Mouse (Mus musculus): Measurements from ENCODE around the gene Dyrk1a. TPM values are rescaled to one million over a fixed set of nuclear protein-coding genes. Genes with fewer than 3 reads are reported as not detected.

The Dyrk1a gene
- polyA plus RNA-seq, 1 experiment from 2014 or later: 10.0 TPM

- Histone ChIP-seq H3K4me1 (peaks cover 4% of the 10 kb centered on the region; the same call in 1 of the 2 replicates), H3K4me3 (no peak overlapping the region), H3K36me3 (no peaks in the 10 kb centered on the region), H3K9ac (replicated peaks) (no peak overlapping the region), H3K27me3 (0 out of 2 replicates have a peak, but pooled peaks cover 6% of the 10 kb centered on the region), H3K9me3 (no peaks in the 10 kb centered on the region), H3K4me2 (replicated peaks) (no peak overlapping the region), H3K27ac (replicated peaks) (no peak overlapping the region)
- ATAC-seq (ENCODE audit: low FRiP score, low read depth): no peak
- WGBS: 69% methylated on average over 8 of the region's 8 CpGs
Measured at GRCm38 (mm10) chr16:94566124-94566523, 3.7 kb upstream of the Dyrk1a start.

GRCm38 (mm10) chr16:94566834-94567585, 2.8 kb upstream of the Dyrk1a start:
- Histone ChIP-seq H3K9me3 (no peaks in the 10 kb centered on the region), H3K27me3 (0 out of 2 replicates have a peak, but pooled peaks cover 6% of the 10 kb centered on the region), H3K36me3 (no peaks in the 10 kb centered on the region), H3K4me2 (replicated peaks) (no peak overlapping the region), H3K4me1 (peaks cover 10% of the 10 kb centered on the region), H3K9ac (replicated peaks) (no peak overlapping the region), H3K4me3 (no peak overlapping the region), H3K27ac (replicated peaks) (no peak overlapping the region)
- WGBS: 87% methylated on average over 11 of the region's 11 CpGs
- ATAC-seq (ENCODE audit: low FRiP score, low read depth): no peak

DNA sequence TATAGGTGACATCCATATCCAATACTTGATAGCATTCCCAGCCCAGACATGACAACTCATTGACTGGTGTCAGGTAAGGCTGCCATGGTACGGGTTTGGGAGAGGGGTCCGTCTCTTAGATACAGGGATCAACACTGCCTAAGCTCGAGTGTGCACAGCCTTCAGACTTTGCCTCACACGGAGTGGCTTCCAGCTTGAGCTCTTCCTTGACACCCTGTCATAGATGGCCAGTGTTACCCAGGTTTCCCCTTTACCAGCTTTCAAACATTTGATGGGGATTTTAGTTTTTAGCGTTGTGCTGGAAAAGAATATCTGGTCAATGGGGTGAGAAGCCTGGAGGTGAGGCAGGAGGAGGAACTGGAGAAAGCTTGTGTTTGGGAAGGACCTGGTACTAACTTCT, 2.1 kb upstream of the Dyrk1a start:
- no peak overlapping the region for H3K27ac ChIP-seq (replicated peaks)
- H3K27me3 ChIP-seq: 0 out of 2 replicates have a peak, but pooled peaks cover 6% of the 10 kb centered on the region
- no peak overlapping the region for H3K4me3 ChIP-seq
- H3K9ac ChIP-seq (replicated peaks): no peak overlapping the region
- peaks cover 16% of the 10 kb centered on the region for H3K4me1 ChIP-seq
- no peaks in the 10 kb centered on the region for H3K36me3 ChIP-seq
- H3K9me3 ChIP-seq: no peaks in the 10 kb centered on the region
- H3K4me2 ChIP-seq (replicated peaks): peak overlapping the region; percentile 57; the same call in 1 of the 2 replicates
- WGBS: 63% methylated on average over 5 of the region's 5 CpGs
- ATAC-seq (ENCODE audit: low FRiP score, low read depth): no peak

DNA sequence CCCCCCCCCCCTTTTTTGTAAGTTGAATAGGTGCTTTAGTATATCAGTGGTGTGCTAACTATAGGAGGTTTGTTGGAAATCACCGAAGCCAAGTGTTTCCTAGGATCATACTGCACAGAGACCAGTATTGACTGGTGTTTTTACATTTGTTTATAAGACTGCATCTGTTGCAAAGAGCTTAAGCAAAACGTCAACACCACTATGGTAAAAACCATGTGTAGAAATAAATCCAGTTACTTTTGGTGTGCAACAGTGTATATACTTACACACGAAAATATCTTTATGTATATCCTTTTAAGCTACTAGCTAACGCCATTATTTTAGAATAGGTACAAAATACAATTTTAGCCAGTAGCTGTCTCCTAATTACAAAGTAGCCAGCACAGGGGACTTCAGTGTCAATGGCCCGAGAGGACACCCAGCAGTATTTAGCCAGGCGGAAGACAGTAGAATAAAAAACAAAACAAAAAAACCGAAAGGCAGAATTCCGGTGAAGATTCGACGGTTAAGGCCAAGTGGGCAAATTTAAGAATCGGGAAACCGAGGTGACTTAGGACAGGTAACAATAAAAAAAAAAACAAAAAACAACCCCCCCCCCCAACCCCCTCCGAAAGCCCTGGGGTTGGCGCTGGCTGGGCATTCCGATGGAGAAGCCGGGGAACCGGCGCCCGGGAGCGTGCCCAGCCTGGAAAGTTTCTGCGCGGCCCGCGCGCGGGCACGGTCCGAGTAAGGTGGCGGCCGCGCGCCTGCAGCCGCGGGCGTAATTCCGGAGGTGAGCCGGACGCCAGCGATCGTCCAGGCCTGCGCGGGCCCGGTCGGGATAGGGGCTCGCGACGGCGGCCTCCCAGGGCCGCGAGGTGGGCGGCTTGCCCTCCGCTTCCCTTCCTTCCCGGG, 1.2 kb upstream of the Dyrk1a start:
- ATAC-seq (ENCODE audit: low FRiP score, low read depth): peak; percentile 88
- H3K9ac ChIP-seq (replicated peaks): peak overlapping the region; percentile 54
- 0 out of 2 replicates have a peak, but pooled peaks cover 6% of the 10 kb centered on the region for H3K27me3 ChIP-seq
- peak overlapping the region; percentile 100 for H3K27ac ChIP-seq (replicated peaks)
- H3K9me3 ChIP-seq: no peaks in the 10 kb centered on the region
- no peaks in the 10 kb centered on the region for H3K36me3 ChIP-seq
- peak overlapping the region; percentile 99 for H3K4me3 ChIP-seq
- H3K4me1 ChIP-seq: peaks cover 21% of the 10 kb centered on the region
- WGBS: 2% methylated on average over 52 of the region's 53 CpGs
- peak overlapping the region; percentile 57 for H3K4me2 ChIP-seq (replicated peaks)

DNA sequence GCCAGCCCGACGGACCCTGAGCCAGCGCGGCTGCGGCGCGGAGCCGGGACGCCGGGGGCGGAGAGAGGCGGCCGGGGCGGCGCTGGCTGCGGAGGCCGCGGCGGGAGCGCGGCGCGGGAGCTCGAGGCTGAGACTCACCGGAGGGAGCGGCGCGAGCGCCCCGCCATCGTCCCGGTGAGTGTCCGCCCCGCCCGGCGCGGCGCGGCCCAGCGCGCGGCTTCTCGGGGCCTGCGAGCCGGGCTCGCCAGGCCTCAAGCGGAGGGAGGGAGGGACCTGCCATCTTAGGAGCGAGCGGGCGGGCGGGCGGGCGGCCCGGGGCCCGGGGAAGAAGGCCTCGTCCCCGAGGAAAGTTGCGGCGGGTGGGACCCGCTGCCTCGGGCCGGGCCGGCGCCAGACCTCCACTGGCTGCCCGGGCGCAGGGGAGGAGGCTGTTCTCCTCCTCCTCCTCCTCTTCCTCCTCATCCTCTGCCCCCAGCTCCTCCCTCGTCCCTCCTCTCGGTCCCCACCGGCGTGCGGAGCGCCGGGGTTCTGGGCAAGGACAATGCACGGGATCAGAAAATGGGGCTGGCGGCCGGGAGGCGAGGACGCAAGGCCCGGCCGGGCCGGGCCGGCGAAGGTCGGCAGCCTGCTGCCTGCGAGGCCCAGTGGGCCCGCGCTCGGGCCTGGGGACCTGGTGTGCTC, 691 bp downstream of the Dyrk1a start:
- H3K4me1 ChIP-seq: peaks cover 32% of the 10 kb centered on the region
- peak; percentile 6; the same call in 1 of the 2 replicates for ATAC-seq (ENCODE audit: low FRiP score, low read depth)
- 0% methylated on average over 67 of the region's 88 CpGs for WGBS
- 0 out of 2 replicates have a peak, but pooled peaks cover 6% of the 10 kb centered on the region for H3K27me3 ChIP-seq
- peak overlapping the region; percentile 100 for H3K9ac ChIP-seq (replicated peaks)
- H3K27ac ChIP-seq (replicated peaks): peak overlapping the region; percentile 100
- H3K4me3 ChIP-seq: peak overlapping the region; percentile 99
- H3K36me3 ChIP-seq: no peaks in the 10 kb centered on the region
- no peaks in the 10 kb centered on the region for H3K9me3 ChIP-seq
- peak overlapping the region; percentile 79 for H3K4me2 ChIP-seq (replicated peaks)

DNA sequence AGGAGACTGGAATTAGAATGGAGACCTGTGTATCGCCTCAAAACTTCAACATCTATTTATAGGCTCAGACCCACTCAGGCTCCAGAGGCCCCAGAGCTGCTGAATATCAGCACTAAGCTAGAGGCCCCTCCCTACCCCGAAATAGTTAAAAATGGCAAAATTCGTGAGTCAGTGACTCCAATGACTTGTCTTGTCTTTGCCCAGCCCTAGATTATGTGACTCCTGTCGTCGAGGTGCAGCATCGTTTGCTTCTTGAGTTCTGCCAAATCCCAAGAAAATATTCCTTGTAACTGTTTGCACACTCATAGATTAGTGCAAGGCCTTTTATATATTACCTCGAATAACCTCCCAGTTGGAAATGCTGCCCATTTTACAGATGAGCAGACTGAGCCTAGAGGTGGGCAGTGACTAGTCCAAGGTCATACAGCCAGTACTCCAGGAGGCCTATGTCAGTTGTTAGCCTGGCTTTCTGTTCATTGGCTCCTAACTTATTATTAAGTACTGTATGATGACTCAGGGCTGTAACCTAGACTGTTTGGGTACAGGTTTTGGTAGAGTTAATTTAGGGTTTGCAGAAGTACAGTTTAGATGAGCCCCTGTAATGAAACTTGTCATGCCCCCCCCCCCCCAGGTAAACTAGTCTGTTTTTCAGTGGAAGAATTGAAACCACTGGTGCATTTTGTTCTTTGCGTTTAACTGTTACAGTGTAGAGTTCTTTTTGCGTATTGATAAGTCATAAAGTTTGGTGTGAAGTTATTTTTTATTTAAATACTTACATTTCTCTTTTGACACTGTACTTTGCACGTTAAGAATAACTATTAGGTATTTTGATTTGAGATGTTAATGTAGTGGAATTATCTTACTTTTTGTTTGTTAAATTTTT, 1.5 kb downstream of the Dyrk1a start:
- Histone ChIP-seq H3K36me3 (no peaks in the 10 kb centered on the region), H3K4me1 (peaks cover 39% of the 10 kb centered on the region), H3K9me3 (no peaks in the 10 kb centered on the region), H3K9ac (replicated peaks) (peak overlapping the region; percentile 100), H3K27me3 (0 out of 2 replicates have a peak, but pooled peaks cover 6% of the 10 kb centered on the region), H3K4me2 (replicated peaks) (peak overlapping the region; percentile 79), H3K27ac (replicated peaks) (peak overlapping the region; percentile 100), H3K4me3 (peak overlapping the region; percentile 99)
- 30% methylated on average over 10 of the region's 10 CpGs for WGBS
- no peak for ATAC-seq (ENCODE audit: low FRiP score, low read depth)

- Histone ChIP-seq H3K27ac (replicated peaks) (no peak overlapping the region), H3K4me3 (peak overlapping the region; percentile 15; the same call in 1 of the 2 replicates), H3K4me2 (replicated peaks) (peak overlapping the region; percentile 79), H3K4me1 (peaks cover 44% of the 10 kb centered on the region), H3K9ac (replicated peaks) (no peak overlapping the region; the same call in 1 of the 2 replicates), H3K27me3 (no peaks in the 10 kb centered on the region), H3K36me3 (no peaks in the 10 kb centered on the region), H3K9me3 (no peaks in the 10 kb centered on the region)
- WGBS: 36% methylated on average over 2 of the region's 2 CpGs
- ATAC-seq (ENCODE audit: low FRiP score, low read depth): no peak
Measured at GRCm38 (mm10) chr16:94572422-94572821, 2.6 kb downstream of the Dyrk1a start.

GRCm38 (mm10) chr16:94574025-94574717, 4.4 kb downstream of the Dyrk1a start:
- Histone ChIP-seq H3K4me1 (peaks cover 42% of the 10 kb centered on the region), H3K4me3 (no peak overlapping the region), H3K9me3 (no peaks in the 10 kb centered on the region), H3K4me2 (replicated peaks) (no peak overlapping the region), H3K36me3 (no peaks in the 10 kb centered on the region), H3K27ac (replicated peaks) (0 out of 2 replicates have a peak overlapping the region, but pooled peaks have one; percentile 20), H3K27me3 (no peaks in the 10 kb centered on the region), H3K9ac (replicated peaks) (no peak overlapping the region)
- no peak for ATAC-seq (ENCODE audit: low FRiP score, low read depth)
- WGBS: 78% methylated on average over 3 of the region's 3 CpGs

DNA sequence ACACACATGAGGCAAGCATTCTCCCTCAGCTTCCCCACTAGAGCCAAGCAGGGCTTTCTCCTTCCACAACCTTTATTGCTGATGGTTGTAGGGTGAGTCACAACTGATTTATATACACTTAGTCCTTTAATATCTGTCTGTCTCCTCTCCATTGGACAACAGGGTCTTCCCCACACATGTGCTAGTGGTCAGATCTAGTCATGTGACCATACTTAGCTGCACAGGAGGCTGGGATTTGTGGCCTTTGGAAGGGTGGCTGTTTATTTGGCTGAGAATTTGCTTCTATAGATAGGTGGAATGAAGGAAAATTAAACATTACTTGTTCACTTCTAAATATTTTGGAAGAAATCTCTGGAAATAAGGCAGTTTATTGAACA, 4.9 kb downstream of the Dyrk1a start:
- H3K9me3 ChIP-seq: no peaks in the 10 kb centered on the region
- no peaks in the 10 kb centered on the region for H3K27me3 ChIP-seq
- H3K4me2 ChIP-seq (replicated peaks): no peak overlapping the region
- 0 out of 2 replicates have a peak overlapping the region, but pooled peaks have one; percentile 20 for H3K27ac ChIP-seq (replicated peaks)
- H3K36me3 ChIP-seq: no peaks in the 10 kb centered on the region
- no peak overlapping the region for H3K4me3 ChIP-seq
- no peak for ATAC-seq (ENCODE audit: low FRiP score, low read depth)
- peaks cover 42% of the 10 kb centered on the region for H3K4me1 ChIP-seq
- H3K9ac ChIP-seq (replicated peaks): no peak overlapping the region

- 73% methylated on average over 5 of the region's 5 CpGs for WGBS
- Histone ChIP-seq H3K4me1 (peaks cover 44% of the 10 kb centered on the region), H3K4me3 (no peak overlapping the region), H3K9me3 (no peaks in the 10 kb centered on the region), H3K4me2 (replicated peaks) (no peak overlapping the region), H3K9ac (replicated peaks) (no peak overlapping the region), H3K27ac (replicated peaks) (no peak overlapping the region), H3K27me3 (no peaks in the 10 kb centered on the region), H3K36me3 (no peaks in the 10 kb centered on the region)
- ATAC-seq (ENCODE audit: low FRiP score, low read depth): no peak
Measured at GRCm38 (mm10) chr16:94575757-94576156, 5.9 kb downstream of the Dyrk1a start.
